Mouse (Mus musculus): ENCODE data around the gene Zbtb22.
"Not testable (repeated sequence)": the region's sequence is repeated elsewhere in the genome, so short reads cannot be mapped to it uniquely, and the experiment has no call there.

Gene Zbtb22

GRCm38 (mm10) chr17:33915671-33916250 lies at the start of gene Zbtb22, which contains the start of gene Tapbp:
Zbtb22 (plus strand) TSS chr17:33915904.
Tapbp (plus strand) TSS chr17:33915899.
- peak; percentile 95 for DNase-seq (ENCODE audit: extremely low spot score)

- not testable (repeated sequence) for DNase-seq (ENCODE audit: extremely low spot score)
Measured at GRCm38 (mm10) chr17:33873537-33873936, 42.2 kb upstream of the Zbtb22 start, which contains the start of gene Gm7029. Gm7029 (plus strand) TSS chr17:33873837.

DNA sequence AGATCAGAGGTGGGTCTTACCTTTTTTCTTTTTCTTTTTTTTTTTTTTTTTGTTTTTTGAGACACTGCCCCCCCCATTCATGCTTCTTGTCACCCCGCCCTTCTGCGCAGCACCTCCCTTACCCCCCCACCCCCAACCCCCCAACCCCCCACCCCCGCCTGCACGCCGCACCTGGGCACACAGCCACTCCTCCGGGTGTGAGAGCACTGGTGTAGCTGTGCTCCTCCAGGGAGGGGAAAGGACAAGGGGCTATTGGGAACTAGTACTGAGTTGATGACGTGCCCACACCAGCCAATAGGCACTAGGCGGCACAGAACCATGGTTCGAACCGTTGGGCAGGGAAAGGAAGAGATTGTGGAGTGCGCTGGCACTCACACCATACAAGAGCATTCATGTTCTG lies 41.3 kb upstream of the Zbtb22 start:
- no peak for DNase-seq (ENCODE audit: extremely low spot score)

- not testable (repeated sequence) for DNase-seq (ENCODE audit: extremely low spot score)
Measured at GRCm38 (mm10) chr17:33875797-33876196, 39.9 kb upstream of the Zbtb22 start.

DNA sequence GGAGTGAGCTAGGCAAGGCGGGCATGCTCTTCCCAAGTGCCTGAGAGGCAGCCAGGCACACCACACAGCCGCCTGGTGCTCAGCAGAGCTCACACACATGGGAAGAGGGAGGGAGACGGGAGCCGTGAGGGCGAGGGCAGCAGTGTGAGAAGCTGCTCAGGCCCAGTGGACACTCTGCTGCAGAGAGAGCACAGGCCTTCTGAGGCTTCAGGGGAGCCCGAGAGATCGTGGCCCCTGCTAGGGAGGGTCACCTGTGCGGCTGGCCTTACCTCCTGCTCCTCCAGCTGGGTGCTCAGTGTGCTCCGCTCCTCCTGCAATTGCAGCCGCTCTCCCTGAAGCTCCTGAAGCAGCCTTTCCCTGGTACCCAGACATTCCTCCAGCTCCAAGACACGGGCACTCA lies 31.4 kb upstream of the Zbtb22 start:
- not testable (repeated sequence) for DNase-seq (ENCODE audit: extremely low spot score)

- DNase-seq (ENCODE audit: extremely low spot score), result not testable (repeated sequence)
Measured at GRCm38 (mm10) chr17:33887802-33888201, 27.9 kb upstream of the Zbtb22 start.

DNA sequence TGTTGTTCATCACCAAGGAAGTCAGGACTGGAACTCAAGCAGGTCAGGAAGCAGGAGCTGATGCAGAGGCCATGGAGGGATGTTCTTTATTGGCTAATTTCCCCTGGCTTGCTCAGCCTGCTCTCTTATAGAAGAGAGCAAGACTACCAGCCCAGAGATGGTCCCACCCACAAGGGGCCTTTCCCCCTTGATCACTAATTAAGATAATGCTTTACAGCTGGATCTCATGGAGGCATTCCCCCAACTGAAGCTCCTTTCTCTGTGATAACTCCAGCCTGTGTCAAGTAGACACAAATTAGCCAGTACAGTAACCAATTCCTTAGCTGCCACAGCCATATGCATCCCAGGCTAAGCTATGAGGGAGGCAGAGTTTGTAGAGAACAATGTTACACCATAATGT lies 27.5 kb upstream of the Zbtb22 start:
- not testable (repeated sequence) for DNase-seq (ENCODE audit: extremely low spot score)

DNA sequence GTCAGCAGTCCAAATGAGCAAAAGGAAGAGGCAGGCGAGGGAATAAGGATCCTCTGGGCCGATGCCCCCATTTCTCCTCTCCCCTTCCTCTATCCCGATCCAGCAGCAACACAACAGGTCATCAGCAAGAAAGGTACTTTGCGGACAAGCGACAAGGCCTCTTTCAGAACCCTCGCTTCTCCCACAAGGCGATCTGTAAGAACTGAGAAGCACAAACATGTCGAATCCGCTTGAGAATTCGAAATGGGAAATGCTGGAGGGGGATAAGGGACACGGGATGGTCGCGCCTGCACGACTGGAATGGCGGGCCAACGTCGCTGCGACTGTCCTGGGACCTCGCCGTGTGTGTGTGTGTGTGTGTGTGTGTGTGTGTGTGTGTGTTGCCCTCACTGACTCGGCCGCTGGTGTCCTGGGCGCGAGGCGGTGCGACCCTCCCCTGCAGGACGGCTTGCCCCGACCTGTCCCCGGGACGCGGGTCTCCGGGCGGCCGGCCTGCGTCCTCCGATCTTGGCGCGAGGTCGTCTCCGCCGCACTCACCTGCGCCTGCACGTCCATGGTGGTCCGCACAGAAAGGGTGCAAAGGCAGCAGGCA lies 25.7 kb upstream of the Zbtb22 start:
- DNase-seq (ENCODE audit: extremely low spot score), result not testable (repeated sequence)

GRCm38 (mm10) chr17:33890533-33891059 lies 25.1 kb upstream of the Zbtb22 start, which contains the start of gene Kifc1:
Kifc1 (minus strand) TSS chr17:33890661.
- peak; percentile 100 for DNase-seq (ENCODE audit: extremely low spot score)

DNA sequence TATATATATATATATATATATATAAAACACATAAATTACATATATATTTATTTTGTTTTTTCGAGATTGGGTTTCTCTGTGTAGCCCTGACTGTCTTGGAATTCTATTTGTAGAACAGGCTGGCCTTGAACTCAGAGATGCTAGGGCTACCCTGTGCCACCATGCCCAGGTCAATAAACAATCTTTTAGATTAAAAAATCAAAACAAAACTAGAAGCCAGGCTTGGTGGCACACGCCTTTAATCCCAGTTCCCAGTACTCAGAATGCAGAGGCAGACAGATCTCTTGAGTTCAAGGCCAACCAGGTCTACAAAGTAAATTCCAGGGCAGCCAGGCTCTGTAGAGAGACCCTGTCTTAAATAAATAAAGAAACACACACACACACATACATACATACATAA lies 24.3 kb upstream of the Zbtb22 start:
- DNase-seq (ENCODE audit: extremely low spot score), result no peak

DNA sequence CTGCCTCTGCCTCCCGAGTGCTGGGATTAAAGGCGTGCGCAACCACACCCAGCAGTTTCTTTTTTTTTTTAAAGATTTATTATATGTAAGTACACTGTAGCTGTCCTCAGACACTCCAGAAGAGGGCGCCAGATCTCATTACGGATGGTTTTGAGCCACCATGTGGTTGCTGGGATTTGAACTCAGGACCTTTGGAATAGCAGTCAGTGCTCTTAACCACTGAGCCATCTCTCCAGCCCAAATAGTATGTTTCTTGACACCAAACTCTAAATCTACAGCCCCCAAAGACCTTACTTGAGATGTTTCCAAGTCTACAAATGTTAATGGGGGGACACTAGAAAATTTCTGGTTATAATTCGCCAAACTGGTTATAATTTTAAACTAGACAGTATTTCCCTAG lies 23.8 kb upstream of the Zbtb22 start:
- not testable (repeated sequence) for DNase-seq (ENCODE audit: extremely low spot score)

DNA sequence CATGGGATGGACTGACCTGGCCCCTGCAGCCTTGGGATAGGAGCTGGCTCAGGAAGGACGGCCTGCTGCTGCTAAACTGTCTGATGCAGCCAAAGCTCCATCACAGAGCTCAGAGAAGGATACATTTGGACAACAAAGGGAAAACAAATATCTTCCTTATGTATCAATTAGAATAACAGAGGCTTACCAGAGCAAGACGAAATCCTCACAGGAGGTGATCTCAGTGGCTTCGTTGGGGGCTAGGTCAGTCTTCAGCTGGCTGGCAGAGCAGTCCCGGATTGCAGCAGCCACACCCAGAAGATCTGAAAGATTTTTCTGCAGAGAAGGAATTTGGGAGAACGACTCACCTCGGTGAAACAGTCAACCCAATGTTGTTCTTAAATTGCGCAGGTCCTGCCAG lies 23.3 kb upstream of the Zbtb22 start:
- DNase-seq (ENCODE audit: extremely low spot score), result no peak

- not testable (repeated sequence) for DNase-seq (ENCODE audit: extremely low spot score)
Measured at GRCm38 (mm10) chr17:33893011-33893410, 22.7 kb upstream of the Zbtb22 start.

- DNase-seq (ENCODE audit: extremely low spot score), result peak; percentile 45
Measured at GRCm38 (mm10) chr17:33897114-33897794, 18.4 kb upstream of the Zbtb22 start.

- DNase-seq (ENCODE audit: extremely low spot score), result not testable (repeated sequence)
Measured at GRCm38 (mm10) chr17:33898193-33898592, 17.5 kb upstream of the Zbtb22 start.

- no peak for DNase-seq (ENCODE audit: extremely low spot score)
Measured at GRCm38 (mm10) chr17:33899642-33900041, 16.1 kb upstream of the Zbtb22 start.

GRCm38 (mm10) chr17:33900281-33900988 lies 15.3 kb upstream of the Zbtb22 start:
- DNase-seq (ENCODE audit: extremely low spot score), result no peak

- no peak for DNase-seq (ENCODE audit: extremely low spot score)
Measured at GRCm38 (mm10) chr17:33900989-33901314, 14.8 kb upstream of the Zbtb22 start.

DNA sequence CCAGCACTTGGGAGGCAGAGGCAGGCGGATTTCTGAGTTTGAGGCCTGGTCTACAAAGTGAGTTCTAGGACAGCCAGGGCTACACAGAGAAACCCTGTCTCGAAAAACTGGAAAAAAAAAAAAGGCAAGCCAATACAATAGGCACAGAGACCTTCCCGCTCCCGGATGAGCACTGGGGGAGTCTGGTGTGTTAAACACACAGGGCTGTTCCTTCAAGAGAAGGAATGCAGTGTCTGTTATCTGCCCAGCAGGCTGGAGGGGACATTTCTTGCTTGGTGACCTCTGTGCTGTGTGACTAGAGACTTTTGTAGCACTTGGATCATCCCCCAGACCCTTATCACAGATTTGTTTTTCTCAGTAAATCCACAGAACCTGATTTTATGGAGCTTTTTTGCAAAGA lies 14.1 kb upstream of the Zbtb22 start:
- DNase-seq (ENCODE audit: extremely low spot score), result no peak

- DNase-seq (ENCODE audit: extremely low spot score), result no peak
Measured at GRCm38 (mm10) chr17:33902079-33902478, 13.6 kb upstream of the Zbtb22 start.

- DNase-seq (ENCODE audit: extremely low spot score), result no peak
Measured at GRCm38 (mm10) chr17:33902491-33902890, 13.2 kb upstream of the Zbtb22 start.

Measured in embryo, embryonic 9.5 days (tissue).